Mouse (Mus musculus) layer of hippocampus, postnatal 14 days (tissue): ENCODE measurements around the gene Nufip2. TPM values are rescaled to one million over a fixed set of nuclear protein-coding genes. Genes with fewer than 3 reads are reported as not detected.

Source experiments
- total RNA-seq, 2 experiments: library from RNA; stranded (reverse); gene quantifications; 2 replicates each; pipeline ENCODE4 v1.2.3; 2021

Nufip2 gene
- total RNA-seq, 2 experiments from 2014 or later: 78.2 to 87.1 TPM

Other genes with a start within 250 kb of the Nufip2 start
- gene Coro6, start 223.7 kb upstream of the Nufip2 start, total RNA-seq: 10 to 100 TPM; 11.4 to 17.0 TPM
- 100 to 1,000 TPM; 122 TPM for gene Ankrd13b, start 196.5 kb upstream of the Nufip2 start, total RNA-seq
- gene Git1, start 192.6 kb upstream of the Nufip2 start, total RNA-seq: 100 to 1,000 TPM; 164 to 177 TPM
- 1 to 10 TPM; 1.9 to 2.4 TPM for gene Abhd15, start 171.0 kb upstream of the Nufip2 start, total RNA-seq
- gene Trp53i13, start 170.2 kb upstream of the Nufip2 start, total RNA-seq: 1 to 10 TPM; 5.8 to 6.7 TPM
- gene Gm10392, start 167.0 kb upstream of the Nufip2 start, total RNA-seq: not detected
- gene Taok1, start 78.3 kb upstream of the Nufip2 start, total RNA-seq: 100 to 1,000 TPM; 115 to 127 TPM
- gene Cryba1, start 39.1 kb downstream of the Nufip2 start, total RNA-seq: not detected
- 100 to 1,000 TPM; 159 to 173 TPM for gene Myo18a, start 77.1 kb downstream of the Nufip2 start, total RNA-seq
- gene Gm10277, start 101.6 kb downstream of the Nufip2 start, total RNA-seq: not detected
- gene Pipox, start 207.9 kb downstream of the Nufip2 start, total RNA-seq: 1 to 10 TPM in 1 of 2 experiments, under 1 TPM in 1; 0.88 to 1.4 TPM
- gene Sez6, start 244.6 kb downstream of the Nufip2 start, total RNA-seq: 100 to 1,000 TPM; 162 to 163 TPM